Mouse (Mus musculus) CD4-positive naive resting alpha-beta T cell, adult 57 days (primary cell): ENCODE measurements around the gene Rundc3a. TPM values are rescaled to one million over a fixed set of nuclear protein-coding genes. Genes with fewer than 3 reads are reported as not detected.

Source experiments
- total RNA-seq: library from RNA; stranded (reverse); gene quantifications from one replicate; pipeline ENCODE4 v1.2.4, GENCODE M21; 2023

Gene Rundc3a
- 4.7 TPM for total RNA-seq

GRCm38 (mm10) chr11:102393238-102393634, at the start of gene Rundc3a:
Rundc3a (plus strand) TSS chr11:102393403.

GRCm38 (mm10) chr11:102366103-102366502, 27.1 kb upstream of the Rundc3a start, which contains the start of gene Slc4a1:
Slc4a1 (minus strand) TSS chr11:102366203.

GRCm38 (mm10) chr11:102407834-102408215, 14.6 kb downstream of the Rundc3a start, which contains the start of gene Slc25a39:
Slc25a39 (minus strand) TSS chr11:102407946.

GRCm38 (mm10) chr11:102430121-102431017, 37.2 kb downstream of the Rundc3a start, which contains the start of gene Grn:
Grn (plus strand) TSS chr11:102430315.

GRCm38 (mm10) chr11:102447497-102447896, 54.3 kb downstream of the Rundc3a start, which contains the start of gene Fam171a2:
Fam171a2 (minus strand) TSS chr11:102447682.

Other genes with a start within 250 kb of the Rundc3a start
- gene Nags, start 247.9 kb upstream of the Rundc3a start, total RNA-seq = not detected
- gene Tmem101, start 237.0 kb upstream of the Rundc3a start, total RNA-seq = 11.1 TPM
- gene Lsm12, start 208.1 kb upstream of the Rundc3a start, total RNA-seq = 48.7 TPM
- 29.7 TPM for gene G6pc3, start 203.8 kb upstream of the Rundc3a start, total RNA-seq
- gene Hdac5, start 163.2 kb upstream of the Rundc3a start, total RNA-seq = 147 TPM
- not detected for gene BC030867, start 144.5 kb upstream of the Rundc3a start, total RNA-seq
- not detected for gene Asb16, start 124.7 kb upstream of the Rundc3a start, total RNA-seq
- 36.2 TPM for gene Tmub2, start 108.5 kb upstream of the Rundc3a start, total RNA-seq
- gene Atxn7l3, start 96.8 kb upstream of the Rundc3a start, total RNA-seq = 80.0 TPM
- gene Ubtf, start 73.7 kb upstream of the Rundc3a start, total RNA-seq = 126 TPM
- gene Slc4a1, start 27.2 kb upstream of the Rundc3a start, total RNA-seq = 0.74 TPM
- gene Slc25a39, start 14.5 kb downstream of the Rundc3a start, total RNA-seq = 37.5 TPM
- 16.7 TPM for gene Grn, start 36.9 kb downstream of the Rundc3a start, total RNA-seq
- gene Fam171a2, start 54.3 kb downstream of the Rundc3a start, total RNA-seq = 0.18 TPM
- gene Itga2b, start 76.7 kb downstream of the Rundc3a start, total RNA-seq = 20.9 TPM
- 58.4 TPM for gene Gpatch8, start 163.0 kb downstream of the Rundc3a start, total RNA-seq
- not detected for gene Gm11627, start 186.1 kb downstream of the Rundc3a start, total RNA-seq
- not detected for gene Fzd2, start 211.0 kb downstream of the Rundc3a start, total RNA-seq